Mouse (Mus musculus): ENCODE results near the gene Slco6d1.
"Not testable (repeated sequence)": the region's sequence is repeated elsewhere in the genome, so short reads cannot be mapped to it uniquely, and the experiment has no call there.

The Slco6d1 gene

GRCm38 (mm10) chr1:98420824-98421223 is at the start of gene Slco6d1:
Gene Slco6d1, plus strand, starts transcription at chr1:98421124.
- DNase-seq = no peak

- DNase-seq = no peak
Measured at GRCm38 (mm10) chr1:98392001-98392400, 28.9 kb upstream of the Slco6d1 start.

GRCm38 (mm10) chr1:98447929-98448328 is 27.0 kb downstream of the Slco6d1 start:
- DNase-seq = no peak

- not testable (repeated sequence) for DNase-seq
Measured at GRCm38 (mm10) chr1:98459224-98459623, 38.3 kb downstream of the Slco6d1 start.

GRCm38 (mm10) chr1:98476381-98476780 is 55.5 kb downstream of the Slco6d1 start:
- not testable (repeated sequence) for DNase-seq

- no peak for DNase-seq
Measured at GRCm38 (mm10) chr1:98479243-98479642, 58.3 kb downstream of the Slco6d1 start.

- DNase-seq = no peak
Measured at GRCm38 (mm10) chr1:98505982-98506381, 85.1 kb downstream of the Slco6d1 start.

GRCm38 (mm10) chr1:98522977-98523376 is 102.1 kb downstream of the Slco6d1 start:
- no peak for DNase-seq

GRCm38 (mm10) chr1:98523537-98523936 is 102.6 kb downstream of the Slco6d1 start:
- no peak for DNase-seq

GRCm38 (mm10) chr1:98528368-98528767 is 107.4 kb downstream of the Slco6d1 start:
- DNase-seq = not testable (repeated sequence)

- no peak for DNase-seq
Measured at GRCm38 (mm10) chr1:98545372-98545771, 124.4 kb downstream of the Slco6d1 start.

- DNase-seq = no peak
Measured at GRCm38 (mm10) chr1:98554388-98554787, 133.5 kb downstream of the Slco6d1 start.

GRCm38 (mm10) chr1:98565701-98566100 is 144.8 kb downstream of the Slco6d1 start:
- DNase-seq = no peak
